Comparison of ENCODE assay signal across 18 mouse cellular contexts in the genomic region with DNA sequence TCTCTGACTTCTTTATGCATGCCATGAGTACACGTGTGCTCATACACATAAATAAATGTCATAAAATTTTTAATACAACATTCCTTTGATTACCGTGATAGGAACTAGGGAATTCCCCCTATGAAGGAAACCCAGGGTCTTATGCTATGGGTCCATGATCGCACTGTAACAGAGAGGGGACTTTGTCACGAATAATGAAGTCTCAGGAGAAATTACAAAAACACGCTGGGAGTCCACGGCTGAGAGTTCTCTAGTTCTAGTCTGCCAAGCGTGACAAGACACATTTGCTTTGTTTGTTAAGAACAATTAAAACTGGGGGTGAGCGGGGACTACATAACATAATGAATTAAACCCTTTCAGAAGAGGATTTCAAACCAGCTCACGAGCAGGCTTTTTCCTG. TPM values are rescaled to one million over a fixed set of nuclear protein-coding genes. Genes with fewer than 3 reads are reported as not detected.
DNase-seq lines count a peak whose midpoint lies in the region; ATAC-seq and TF ChIP-seq lines count a peak whose summit lies in the region.
"Had no signal": no experiment of that assay in that cellular context is flagged by ENCODE, and none has a peak within 500 bp of the region (broad histone marks: within the 10 kb centered on the region; RNA-seq: fewer than 3 reads in every experiment).

No protein-coding gene starts in this region.

- no peak overlapping the region for H3K4me2 ChIP-seq in hindbrain, embryonic 13.5 days
- no peak overlapping the region; the same call in 1 of the 2 replicates for H3K4me2 ChIP-seq in neural tube, embryonic 13.5 days
- H3K4me2 ChIP-seq: embryonic facial prominence, embryonic 12.5 days; heart, embryonic 12.5 days; liver, embryonic 11.5 days had no signal

- TF ChIP-seq CTCF in brain, embryonic 14.5 days (IDR thresholded peaks at IDR 0.05; ENCODE audit: borderline replicate concordance, extremely low read depth, insufficient read depth, insufficient read length) = no peak

- H3K27ac ChIP-seq in hindbrain, embryonic 13.5 days = 0 out of 2 replicates have a peak overlapping the region, but pooled peaks have one; percentile 8
- no peak overlapping the region for H3K27ac ChIP-seq in hindbrain, embryonic 10.5 days
- 0 out of 2 replicates have a peak overlapping the region, but pooled peaks have one; percentile 49 for H3K27ac ChIP-seq in neural tube, embryonic 13.5 days (replicated peaks)

- no peaks in the 10 kb centered on the region for H3K9me3 ChIP-seq in hindbrain, embryonic 13.5 days
- H3K9me3 ChIP-seq in hindbrain, embryonic 10.5 days = no peaks in the 10 kb centered on the region; the same call in 1 of the 2 replicates
- H3K9me3 ChIP-seq in neural tube, embryonic 13.5 days = no peaks in the 10 kb centered on the region
- H3K9me3 ChIP-seq: embryonic facial prominence, embryonic 12.5 days; heart, embryonic 12.5 days had no signal

- WGBS in hindbrain, embryonic 13.5 days = 17% methylated on average over 9 of the region's 9 CpGs
- 30% methylated on average over 9 of the region's 9 CpGs for WGBS in hindbrain, embryonic 10.5 days
- 21% methylated on average over 9 of the region's 9 CpGs for WGBS in neural tube, embryonic 13.5 days

- H3K9ac ChIP-seq in hindbrain, embryonic 13.5 days = no peak overlapping the region
- H3K9ac ChIP-seq in neural tube, embryonic 13.5 days = no peak overlapping the region
- H3K9ac ChIP-seq: embryonic facial prominence, embryonic 12.5 days; forebrain, postnatal 0 days; heart, embryonic 12.5 days; liver, postnatal 0 days had no signal

- H3K4me3 ChIP-seq in hindbrain, embryonic 13.5 days = no peak overlapping the region
- H3K4me3 ChIP-seq in hindbrain, embryonic 10.5 days = no peak overlapping the region
- H3K4me3 ChIP-seq in neural tube, embryonic 13.5 days = no peak overlapping the region
- H3K4me3 ChIP-seq: embryonic facial prominence, embryonic 12.5 days; heart, embryonic 12.5 days had no signal

- no peak for DNase-seq in hindbrain, embryonic 10.5 days (ENCODE audit: low spot score)
- DNase-seq in neural tube, embryonic 10.5 days (ENCODE audit: extremely low spot score, low spot score) = no peak
- peak; percentile 58 for DNase-seq in brain, embryonic 14.5 days (ENCODE audit: low read depth)
- DNase-seq in splenic B cell, adult 2 months (ENCODE audit: low read depth, low spot score) = peak; percentile 41
- DNase-seq in embryo, embryonic 11 days = no peak
- DNase-seq: adrenal gland, adult 2 months; cerebellum, adult 18-20 months; cerebellum, postnatal 14 days; forebrain, postnatal 0 days; gastrocnemius, postnatal 25 days; liver, postnatal 0 days; thymus, postnatal 14 days had no signal

- peaks cover 15% of the 10 kb centered on the region for H3K4me1 ChIP-seq in hindbrain, embryonic 13.5 days (replicated peaks)
- peaks cover 11% of the 10 kb centered on the region for H3K4me1 ChIP-seq in hindbrain, embryonic 10.5 days (replicated peaks)
- H3K4me1 ChIP-seq in neural tube, embryonic 13.5 days (replicated peaks) = peaks cover 14% of the 10 kb centered on the region

- no peak for ATAC-seq in hindbrain, embryonic 13.5 days (ENCODE audit: low FRiP score)
- no peak for ATAC-seq in neural tube, embryonic 13.5 days (ENCODE audit: low read depth)
- ATAC-seq: forebrain, postnatal 0 days; liver, postnatal 0 days; lung, postnatal 0 days had no signal

- no peaks in the 10 kb centered on the region for H3K36me3 ChIP-seq in hindbrain, embryonic 13.5 days
- H3K36me3 ChIP-seq in hindbrain, embryonic 10.5 days = no peaks in the 10 kb centered on the region
- H3K36me3 ChIP-seq in neural tube, embryonic 13.5 days = no peaks in the 10 kb centered on the region
- no peaks in the 10 kb centered on the region for H3K36me3 ChIP-seq in splenic B cell, adult 2 months (ENCODE audit: control insufficient read depth, insufficient read depth, low read length, poor library complexity, severe bottlenecking)
- H3K36me3 ChIP-seq: embryonic facial prominence, embryonic 12.5 days; heart, embryonic 12.5 days had no signal

- TF ChIP-seq POLR2A in brain, embryonic 14.5 days (IDR thresholded peaks at IDR 0.05; ENCODE audit: borderline replicate concordance, extremely low read depth, insufficient read depth, insufficient read length, poor library complexity, severe bottlenecking) = no peak

- no peaks in the 10 kb centered on the region for H3K27me3 ChIP-seq in hindbrain, embryonic 13.5 days
- H3K27me3 ChIP-seq in hindbrain, embryonic 10.5 days (ENCODE audit: insufficient read depth, poor library complexity, severe bottlenecking) = no peaks in the 10 kb centered on the region
- no peaks in the 10 kb centered on the region for H3K27me3 ChIP-seq in neural tube, embryonic 13.5 days
- H3K27me3 ChIP-seq in splenic B cell, adult 2 months (ENCODE audit: control insufficient read depth, insufficient read depth, low read length, poor library complexity, severe bottlenecking) = no peaks in the 10 kb centered on the region
- H3K27me3 ChIP-seq: embryonic facial prominence, embryonic 12.5 days; heart, embryonic 12.5 days had no signal

RNA-seq across cellular contexts. Expression of gene Tgfbr2, which starts 23.3 kb away (rescaled TPM):
- polyA plus RNA-seq in hindbrain, embryonic 13.5 days (2015; fragmentation: Nextera tagmentation; extraction: Ambion mirVana) = 8.9 and 9.0 TPM in 2 replicates
- polyA plus RNA-seq in hindbrain, embryonic 10.5 days (2016; fragmentation: Nextera tagmentation; extraction: Ambion mirVana) = 8.3 and 8.4 TPM in 2 replicates
- 10.3 and 11.5 TPM in 2 replicates for polyA plus RNA-seq in neural tube, embryonic 13.5 days (2015; fragmentation: Nextera tagmentation; extraction: Ambion mirVana)
- 9.1 and 13.6 TPM in 2 replicates for polyA plus RNA-seq in brain, embryonic 14.5 days (2012; rRNA removed)

Comparison
In these comparisons a context has a peak if more than half of its experiments do, and no peak if none do; other contexts are left out.
1. DNase-seq: peak in brain, embryonic 14.5 days (single experiment) and splenic B cell, adult 2 months (single experiment); none in hindbrain, embryonic 10.5 days (single experiment), neural tube, embryonic 10.5 days (single experiment) and embryo, embryonic 11 days (single experiment).